Mouse (Mus musculus) olfactory bulb, adult 2 months (tissue): Measurements from ENCODE around the gene Gm49358.

ENCODE experiments used
- CTCF ChIP-seq: fragments of 200-500 bp; IDR thresholded peaks from 2 replicates; pipeline ENCODE4 v1.5.1; 2012; ENCODE audit warnings: low read depth, mild to moderate bottlenecking, low read length, moderate library complexity; ENCODE audit not compliant: insufficient read depth
- POLR2A ChIP-seq: fragments of 200-500 bp; IDR thresholded peaks from 2 replicates; pipeline ENCODE4 v1.6.1; 2012; ENCODE audit warnings: mild to moderate bottlenecking, low read depth, low read length, moderate library complexity; ENCODE audit not compliant: insufficient read depth

DNA sequence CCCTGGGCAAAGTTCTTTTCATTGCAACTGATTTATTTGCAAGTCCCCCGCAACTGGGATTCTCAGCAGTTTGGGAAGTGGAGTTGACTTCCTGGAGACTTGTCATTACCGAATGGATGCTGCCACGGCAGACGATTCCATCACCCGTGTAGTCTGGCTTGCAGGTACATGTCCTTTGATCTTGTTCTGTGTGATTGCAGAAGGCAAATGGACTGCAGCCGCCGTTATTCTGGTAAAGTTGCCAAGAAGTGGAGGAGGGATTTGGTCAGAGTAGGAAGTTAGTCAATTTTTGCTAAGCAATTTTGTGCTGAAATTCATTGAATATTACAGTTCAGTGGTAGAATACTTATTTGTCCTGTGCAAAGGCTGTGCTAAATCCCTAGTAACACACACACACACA lies 114.9 kb downstream of the Gm49358 start:
- no peak for TF ChIP-seq POLR2A
- TF ChIP-seq CTCF = no peak
